Mouse (Mus musculus) kidney, embryonic 14.5 days (tissue): ENCODE data around the gene Hspa5. TPM values are rescaled to one million over a fixed set of nuclear protein-coding genes. Genes with fewer than 3 reads are reported as not detected.
A peak's percentile ranks its signal among the peaks of the same experiment; 100 is the strongest.

Source experiments
- ATAC-seq: fragments of 200-750 bp; cut with Nextera tagmentation; 2 replicates; pipeline ENCODE4 v1.8.0; 2017; ENCODE audit warnings: moderate number of reproducible peaks, mild to moderate bottlenecking, moderate TSS enrichment, moderate library complexity; ENCODE audit not compliant: low FRiP score, low TSS enrichment
- H3K27ac ChIP-seq: fragments of 300-500 bp; sonication (generic); 2 replicates; pipeline ENCODE4 v1.5.1; 2014; ENCODE audit warnings: low read depth, mild to moderate bottlenecking, low read length, moderate library complexity, mixed read lengths
- H3K27me3 ChIP-seq: fragments of 300-500 bp; sonication (generic); 2 replicates; pipeline ENCODE4 v1.6.1; 2014; ENCODE audit warnings: mild to moderate bottlenecking, low read length; ENCODE audit not compliant: control insufficient read depth, insufficient read depth
- H3K36me3 ChIP-seq: fragments of 300-500 bp; sonication (generic); 2 replicates; pipeline ENCODE4 v1.6.1; 2014; ENCODE audit warnings: low read length, mixed read lengths; ENCODE audit not compliant: control insufficient read depth, insufficient read depth
- H3K4me1 ChIP-seq: fragments of 300-500 bp; sonication (generic); 2 replicates; pipeline ENCODE4 v1.6.1; 2014; ENCODE audit warnings: low read length, mixed read lengths; ENCODE audit not compliant: control insufficient read depth, insufficient read depth
- H3K4me2 ChIP-seq: fragments of 300-500 bp; sonication (generic); replicated peaks from 2 replicates; pipeline ENCODE4 v1.6.1; 2014; ENCODE audit warnings: low read depth, mild to moderate bottlenecking, low read length
- H3K4me3 ChIP-seq: fragments of 300-500 bp; sonication (generic); 2 replicates; pipeline ENCODE4 v1.5.1; 2014; ENCODE audit warnings: mild to moderate bottlenecking, low read length
- H3K9ac ChIP-seq: fragments of 300-500 bp; sonication (generic); 2 replicates; pipeline ENCODE4 v1.6.1; 2014; ENCODE audit warnings: low read depth, mild to moderate bottlenecking, low read length, moderate library complexity
- H3K9me3 ChIP-seq: fragments of 300-500 bp; sonication (generic); 2 replicates; pipeline ENCODE4 v1.6.1; 2016; ENCODE audit warnings: low read length; ENCODE audit not compliant: control insufficient read depth
- WGBS: fragments of 180-500 bp; shearing (Covaris S2); extraction: QIAGEN DNeasy Blood & Tissue Kit; methylation state at CpG from one replicate; pipeline ENCODE4 v1.1.7; 2014; 5-methylcytosine and 5-hydroxymethylcytosine counted together
- polyA plus RNA-seq: library from polyadenylated mRNA; unstranded; fragments of >200 nt; fragmentation: Nextera tagmentation; extraction: Ambion mirVana; gene quantifications from 2 replicates; pipeline ENCODE4 v1.2.1, GENCODE M21; 2014

Hspa5 gene
- polyA plus RNA-seq, 1 experiment from 2014 or later: 971 TPM

DNA sequence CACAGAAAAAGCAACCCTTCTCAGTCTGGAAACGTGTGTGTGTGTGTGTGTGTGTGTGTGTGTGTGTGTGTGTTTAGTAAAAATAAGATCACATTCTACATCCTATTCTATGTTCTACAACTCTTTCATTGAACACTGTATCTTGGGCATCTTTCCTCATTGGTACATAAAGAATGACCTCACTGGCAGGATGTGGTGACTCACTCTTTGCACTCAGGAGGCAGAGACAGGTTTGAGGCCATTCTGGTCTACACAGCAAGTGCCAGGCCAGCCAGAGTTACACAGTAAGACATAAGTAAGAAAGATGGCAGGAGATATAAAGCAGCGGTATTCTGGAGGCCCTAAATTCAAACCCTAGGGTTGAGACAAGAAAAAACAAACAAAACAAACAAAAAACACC lies 8.9 kb upstream of the Hspa5 start:
- Histone ChIP-seq H3K27ac (no peak overlapping the region), H3K4me3 (no peak overlapping the region), H3K27me3 (no peaks in the 10 kb centered on the region), H3K36me3 (no peaks in the 10 kb centered on the region), H3K9me3 (no peaks in the 10 kb centered on the region), H3K4me2 (no peak overlapping the region), H3K4me1 (no peaks in the 10 kb centered on the region), H3K9ac (no peak overlapping the region)
- 67% methylated on average over 2 of the region's 2 CpGs for WGBS
- no peak for ATAC-seq

DNA sequence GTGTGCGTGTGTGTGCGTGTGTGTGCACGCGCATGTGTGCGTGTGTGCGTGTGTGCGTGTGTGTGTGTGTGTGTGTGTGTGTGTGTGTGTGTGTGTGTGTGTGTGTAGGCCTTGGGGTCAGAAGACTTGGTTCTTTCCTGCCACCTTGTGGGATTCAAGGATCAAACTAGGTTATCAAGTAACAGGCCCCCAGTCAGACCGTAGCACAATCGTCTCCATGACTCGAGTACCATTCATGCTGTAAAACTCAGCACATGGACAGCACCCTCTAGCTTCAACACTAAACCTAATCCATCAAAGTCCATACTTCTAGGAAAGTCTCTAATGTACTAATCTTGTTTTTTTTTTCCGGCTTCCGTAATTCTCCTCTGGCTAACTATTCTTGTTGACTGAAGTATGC lies 7.0 kb upstream of the Hspa5 start:
- no peaks in the 10 kb centered on the region for H3K36me3 ChIP-seq
- H3K27ac ChIP-seq: no peak overlapping the region
- H3K9ac ChIP-seq: no peak overlapping the region
- no peak overlapping the region for H3K4me3 ChIP-seq
- no peak for ATAC-seq
- H3K9me3 ChIP-seq: no peaks in the 10 kb centered on the region
- H3K4me1 ChIP-seq: no peaks in the 10 kb centered on the region
- no peaks in the 10 kb centered on the region for H3K27me3 ChIP-seq
- WGBS: 78% methylated on average over 12 of the region's 12 CpGs
- no peak overlapping the region for H3K4me2 ChIP-seq

DNA sequence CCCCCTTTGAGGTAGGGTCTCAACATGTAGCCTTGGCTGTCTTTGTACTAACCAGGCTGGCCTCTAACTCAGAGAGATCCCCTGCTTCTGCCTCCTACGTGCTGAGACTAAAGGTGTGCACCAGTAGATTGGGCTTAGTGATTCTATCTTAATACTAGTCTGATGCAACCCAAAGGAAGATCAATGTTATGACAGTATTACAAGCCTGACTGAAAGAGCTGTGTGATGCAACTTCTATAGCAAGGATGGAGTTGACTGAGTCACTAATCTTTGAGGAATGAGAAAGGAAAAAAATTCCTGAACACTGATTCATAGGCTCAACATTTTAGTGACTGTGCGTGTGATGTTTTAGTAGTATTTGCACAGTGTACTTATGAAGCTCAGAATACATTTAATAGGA lies 1.7 kb upstream of the Hspa5 start:
- WGBS: 87% methylated on average over 2 of the region's 2 CpGs
- Histone ChIP-seq H3K9ac (no peak overlapping the region), H3K9me3 (no peaks in the 10 kb centered on the region), H3K4me3 (no peak overlapping the region), H3K27me3 (no peaks in the 10 kb centered on the region), H3K36me3 (peaks cover 25% of the 10 kb centered on the region), H3K4me2 (peak overlapping the region; percentile 48), H3K27ac (no peak overlapping the region), H3K4me1 (peaks cover 20% of the 10 kb centered on the region)
- ATAC-seq: no peak

DNA sequence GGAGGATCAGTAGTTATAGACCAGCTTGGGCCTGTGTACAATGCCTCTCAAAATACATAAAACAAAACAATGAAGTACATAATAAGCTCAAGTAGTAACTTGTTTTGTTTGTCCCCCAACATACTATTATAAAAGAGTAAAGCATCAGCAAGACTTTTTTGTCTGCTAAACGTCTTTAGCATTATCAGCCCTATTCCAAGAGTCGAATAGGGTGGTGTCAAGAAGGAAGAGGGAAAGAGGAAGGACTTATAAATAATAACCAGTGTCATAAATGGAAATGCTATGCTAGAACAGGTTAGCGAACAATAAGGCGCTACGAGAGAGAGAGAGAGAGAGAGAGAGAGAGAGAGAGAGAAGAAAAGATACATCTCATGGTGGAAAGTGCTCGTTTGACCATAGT lies 819 bp upstream of the Hspa5 start:
- Histone ChIP-seq H3K9ac (peak overlapping the region; percentile 92), H3K4me3 (peak overlapping the region; percentile 83), H3K4me1 (peaks cover 29% of the 10 kb centered on the region), H3K36me3 (peaks cover 34% of the 10 kb centered on the region), H3K9me3 (no peaks in the 10 kb centered on the region), H3K4me2 (peak overlapping the region; percentile 48), H3K27me3 (no peaks in the 10 kb centered on the region), H3K27ac (peak overlapping the region; percentile 92)
- ATAC-seq: no peak
- 4% methylated on average over 6 of the region's 6 CpGs for WGBS

DNA sequence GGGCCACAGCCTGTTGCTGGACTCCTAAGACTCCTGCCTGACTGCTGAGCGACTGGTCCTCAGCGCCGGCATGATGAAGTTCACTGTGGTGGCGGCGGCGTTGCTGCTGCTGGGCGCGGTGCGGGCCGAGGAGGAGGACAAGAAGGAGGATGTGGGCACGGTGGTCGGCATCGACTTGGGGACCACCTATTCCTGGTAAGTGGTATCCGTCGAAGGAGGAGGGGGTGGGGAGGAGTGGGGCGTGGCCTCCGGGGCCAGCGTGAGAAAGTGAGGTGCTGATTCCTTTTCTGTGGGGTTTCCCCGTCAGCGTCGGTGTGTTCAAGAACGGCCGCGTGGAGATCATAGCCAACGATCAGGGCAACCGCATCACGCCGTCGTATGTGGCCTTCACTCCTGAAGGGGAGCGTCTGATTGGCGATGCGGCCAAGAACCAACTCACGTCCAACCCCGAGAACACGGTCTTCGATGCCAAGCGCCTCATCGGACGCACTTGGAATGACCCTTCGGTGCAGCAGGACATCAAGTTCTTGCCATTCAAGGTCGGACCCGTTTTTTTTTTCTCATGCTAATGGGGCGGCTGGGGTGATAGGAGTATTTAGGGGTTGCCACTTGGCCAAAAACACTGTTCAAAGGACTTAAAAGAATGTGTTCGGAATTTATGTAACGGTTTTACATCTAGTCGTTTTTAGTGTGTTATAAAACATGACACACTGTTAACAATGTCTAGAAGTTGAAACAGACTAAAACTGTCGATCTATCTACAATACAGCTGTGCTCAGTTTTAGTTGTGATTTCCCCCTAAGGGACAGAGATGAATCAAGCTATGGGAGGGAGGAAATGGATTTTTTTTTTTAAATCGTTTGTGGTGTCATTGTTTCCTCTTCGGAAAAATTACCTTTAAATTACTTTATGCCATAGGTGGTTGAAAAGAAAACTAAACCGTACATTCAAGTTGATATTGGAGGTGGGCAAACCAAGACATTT lies 774 bp downstream of the Hspa5 start:
- H3K9ac ChIP-seq: peak overlapping the region; percentile 99
- no peak for ATAC-seq
- H3K27ac ChIP-seq: peak overlapping the region; percentile 90
- H3K4me1 ChIP-seq: peaks cover 40% of the 10 kb centered on the region
- peaks cover 50% of the 10 kb centered on the region for H3K36me3 ChIP-seq
- H3K4me2 ChIP-seq: peak overlapping the region; percentile 81
- H3K9me3 ChIP-seq: no peaks in the 10 kb centered on the region
- no peaks in the 10 kb centered on the region for H3K27me3 ChIP-seq
- 4% methylated on average over 50 of the region's 50 CpGs for WGBS
- H3K4me3 ChIP-seq: peak overlapping the region; percentile 99

DNA sequence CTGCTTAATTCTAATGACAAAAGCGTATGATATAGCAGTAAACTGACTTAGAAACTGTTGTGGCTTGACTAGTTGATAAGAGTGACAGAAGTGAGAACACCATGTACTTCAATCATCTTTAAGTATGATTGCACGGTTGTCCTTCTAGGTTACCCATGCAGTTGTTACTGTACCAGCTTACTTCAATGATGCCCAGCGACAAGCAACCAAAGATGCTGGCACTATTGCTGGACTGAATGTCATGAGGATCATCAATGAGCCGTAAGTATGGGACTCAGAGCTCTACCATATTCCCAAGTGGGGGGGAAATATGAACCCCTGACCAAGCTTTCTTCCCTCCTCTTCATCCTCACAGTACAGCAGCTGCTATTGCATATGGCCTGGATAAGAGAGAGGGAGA lies 1.9 kb downstream of the Hspa5 start:
- Histone ChIP-seq H3K4me2 (peak overlapping the region; percentile 81), H3K36me3 (peaks cover 61% of the 10 kb centered on the region), H3K4me3 (peak overlapping the region; percentile 99), H3K27me3 (no peaks in the 10 kb centered on the region), H3K9ac (peak overlapping the region; percentile 23; the same call in 1 of the 2 replicates), H3K27ac (no peak overlapping the region), H3K9me3 (no peaks in the 10 kb centered on the region), H3K4me1 (peaks cover 41% of the 10 kb centered on the region)
- no peak for ATAC-seq
- 86% methylated on average over 4 of the region's 4 CpGs for WGBS

DNA sequence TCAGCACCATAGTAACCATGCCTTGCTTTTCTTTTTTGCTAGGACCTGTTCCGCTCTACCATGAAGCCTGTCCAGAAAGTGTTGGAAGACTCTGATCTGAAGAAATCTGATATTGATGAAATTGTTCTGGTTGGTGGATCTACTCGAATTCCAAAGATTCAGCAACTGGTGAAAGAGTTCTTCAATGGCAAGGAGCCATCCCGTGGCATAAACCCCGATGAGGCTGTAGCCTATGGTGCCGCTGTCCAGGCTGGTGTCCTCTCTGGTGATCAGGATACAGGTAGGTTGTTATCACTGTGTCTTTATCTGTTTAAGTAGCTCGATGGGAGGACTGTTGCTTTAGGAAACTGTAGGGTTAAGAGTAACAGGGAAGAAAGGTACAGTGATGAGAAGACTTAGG lies 2.7 kb downstream of the Hspa5 start:
- peaks cover 41% of the 10 kb centered on the region for H3K4me1 ChIP-seq
- no peak overlapping the region for H3K27ac ChIP-seq
- H3K4me3 ChIP-seq: peak overlapping the region; percentile 99
- 0 out of 2 replicates have a peak overlapping the region, but pooled peaks have one; percentile 23 for H3K9ac ChIP-seq
- no peaks in the 10 kb centered on the region for H3K27me3 ChIP-seq
- H3K36me3 ChIP-seq: peaks cover 70% of the 10 kb centered on the region
- no peak for ATAC-seq
- no peaks in the 10 kb centered on the region for H3K9me3 ChIP-seq
- WGBS: 85% methylated on average over 6 of the region's 6 CpGs
- H3K4me2 ChIP-seq: peak overlapping the region; percentile 81

DNA sequence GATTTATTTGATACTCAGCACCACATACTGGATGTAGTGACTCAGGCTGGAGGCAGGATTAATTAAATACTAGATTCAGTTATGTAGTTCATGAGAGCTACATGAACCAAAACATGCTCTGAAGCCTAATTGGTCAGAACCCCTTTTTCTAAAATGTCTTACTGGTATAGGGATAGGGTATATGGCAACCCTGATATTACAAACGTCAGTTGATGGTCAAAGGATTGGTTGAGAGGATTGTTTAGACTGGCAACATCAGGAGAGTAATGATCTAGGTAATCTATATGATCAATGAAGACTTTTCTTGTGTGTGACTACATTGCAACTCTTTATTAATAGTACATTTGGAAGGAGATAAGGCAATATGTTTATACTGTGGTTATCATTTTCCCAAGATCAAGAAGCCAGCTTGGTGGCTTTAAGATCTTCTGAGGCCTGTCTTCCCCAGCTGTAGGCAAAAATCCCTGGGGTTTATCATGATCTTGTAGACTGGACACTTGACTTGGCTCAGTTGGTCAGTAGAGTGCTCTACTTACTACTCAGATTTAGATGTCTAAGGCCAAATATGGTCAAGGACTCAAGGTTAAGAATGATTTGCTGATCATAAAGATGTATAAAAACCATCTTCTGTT lies 5.6 kb downstream of the Hspa5 start:
- 57% methylated on average over 1 of the region's 1 CpGs for WGBS
- Histone ChIP-seq H3K4me3 (no peak overlapping the region; the same call in 1 of the 2 replicates), H3K4me2 (peak overlapping the region; percentile 26; the same call in 1 of the 2 replicates), H3K27me3 (no peaks in the 10 kb centered on the region), H3K9ac (no peak overlapping the region), H3K36me3 (peaks cover 79% of the 10 kb centered on the region), H3K4me1 (peaks cover 37% of the 10 kb centered on the region), H3K9me3 (no peaks in the 10 kb centered on the region), H3K27ac (no peak overlapping the region)
- no peak for ATAC-seq
